Mouse (Mus musculus) erythroblast, embryonic 14.5 days (primary cell): Measurements from ENCODE around the gene Actr1a.

ENCODE experiments used
- GATA1 ChIP-seq: IDR thresholded peaks from 2 replicates; pipeline ENCODE4 v1.6.1; 2012; ENCODE audit warnings: low read length, inconsistent platforms, mixed read lengths
- TAL1 ChIP-seq: IDR thresholded peaks from 3 replicates; pipeline ENCODE4 v1.6.1; 2012; ENCODE audit warnings: low read length, inconsistent platforms, mixed read lengths

DNA sequence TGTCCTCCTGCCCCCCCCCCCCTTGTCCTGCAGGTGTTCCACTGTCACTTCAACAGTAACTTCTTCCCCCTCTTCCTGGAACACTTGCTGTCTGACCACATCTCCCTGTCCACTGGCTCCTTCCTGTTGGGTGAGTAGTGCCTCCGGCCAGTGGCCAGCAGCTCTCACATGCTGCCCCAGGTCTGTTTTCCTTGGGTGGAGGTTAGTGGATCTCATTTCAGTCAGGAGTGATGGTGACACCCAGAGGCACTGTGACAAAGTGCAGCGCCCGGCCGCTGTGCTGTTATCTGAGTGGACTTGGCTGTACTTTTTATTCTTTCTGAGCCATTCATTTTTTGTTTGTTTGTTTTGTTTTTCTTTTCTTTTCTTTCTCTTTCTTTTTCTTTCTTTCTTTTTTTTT lies 26.3 kb downstream of the Actr1a start:
- TF ChIP-seq TAL1 (no peak), GATA1 (no peak)
